Mouse (Mus musculus): ENCODE results near the gene Mrps6. TPM values are rescaled to one million over a fixed set of nuclear protein-coding genes. Genes with fewer than 3 reads are reported as not detected.

Gene Mrps6
- total RNA-seq, 2 experiments from 2014 or later = 6.6 to 10.2 TPM

GRCm38 (mm10) chr16:92117337-92118209, 59.5 kb downstream of the Mrps6 start:
- no peak for ATAC-seq (ENCODE audit: poor library complexity, severe bottlenecking)

- ATAC-seq (ENCODE audit: poor library complexity, severe bottlenecking) = no peak
Observed at GRCm38 (mm10) chr16:92119013-92119515, 61.0 kb downstream of the Mrps6 start.

- no peak for ATAC-seq (ENCODE audit: poor library complexity, severe bottlenecking)
Observed at GRCm38 (mm10) chr16:92120899-92121531, 62.9 kb downstream of the Mrps6 start.

- ATAC-seq (ENCODE audit: poor library complexity, severe bottlenecking) = no peak
Observed at GRCm38 (mm10) chr16:92127226-92127625, 69.2 kb downstream of the Mrps6 start.

- ATAC-seq (ENCODE audit: poor library complexity, severe bottlenecking) = no peak
Observed at GRCm38 (mm10) chr16:92127666-92128065, 69.6 kb downstream of the Mrps6 start.

GRCm38 (mm10) chr16:92129843-92130242, 71.8 kb downstream of the Mrps6 start:
- no peak for ATAC-seq (ENCODE audit: poor library complexity, severe bottlenecking)

GRCm38 (mm10) chr16:92132511-92132910, 74.4 kb downstream of the Mrps6 start:
- ATAC-seq (ENCODE audit: poor library complexity, severe bottlenecking) = no peak

- no peak for ATAC-seq (ENCODE audit: poor library complexity, severe bottlenecking)
Observed at GRCm38 (mm10) chr16:92134148-92134764, 76.2 kb downstream of the Mrps6 start.

- no peak for ATAC-seq (ENCODE audit: poor library complexity, severe bottlenecking)
Observed at GRCm38 (mm10) chr16:92136275-92136674, 78.2 kb downstream of the Mrps6 start.

- no peak for ATAC-seq (ENCODE audit: poor library complexity, severe bottlenecking)
Observed at GRCm38 (mm10) chr16:92139386-92140261, 81.6 kb downstream of the Mrps6 start.

GRCm38 (mm10) chr16:92140328-92140727, 82.3 kb downstream of the Mrps6 start:
- ATAC-seq (ENCODE audit: poor library complexity, severe bottlenecking) = no peak

GRCm38 (mm10) chr16:92141021-92141420, 83.0 kb downstream of the Mrps6 start:
- ATAC-seq (ENCODE audit: poor library complexity, severe bottlenecking) = no peak

GRCm38 (mm10) chr16:92142426-92143012, 84.4 kb downstream of the Mrps6 start:
- no peak for ATAC-seq (ENCODE audit: poor library complexity, severe bottlenecking)

- ATAC-seq (ENCODE audit: poor library complexity, severe bottlenecking) = no peak
Observed at GRCm38 (mm10) chr16:92147631-92148366, 89.7 kb downstream of the Mrps6 start.

- no peak for ATAC-seq (ENCODE audit: poor library complexity, severe bottlenecking)
Observed at GRCm38 (mm10) chr16:92148367-92148728, 90.3 kb downstream of the Mrps6 start.

- ATAC-seq (ENCODE audit: poor library complexity, severe bottlenecking) = no peak
Observed at GRCm38 (mm10) chr16:92150975-92151374, 92.9 kb downstream of the Mrps6 start.

GRCm38 (mm10) chr16:92158021-92158455, 100.0 kb downstream of the Mrps6 start:
- ATAC-seq (ENCODE audit: poor library complexity, severe bottlenecking) = no peak

- no peak for ATAC-seq (ENCODE audit: poor library complexity, severe bottlenecking)
Observed at GRCm38 (mm10) chr16:92158461-92159091, 100.5 kb downstream of the Mrps6 start.

GRCm38 (mm10) chr16:92159114-92159513, 101.0 kb downstream of the Mrps6 start:
- no peak for ATAC-seq (ENCODE audit: poor library complexity, severe bottlenecking)
